Mouse (Mus musculus) c-Kit-positive CD71-negative TER-119-negative erythroid progenitor cells, embryonic 14.5 days (primary cell): Measurements from ENCODE around the gene Ccnt1.

Experiments
- DNase-seq: peaks from one replicate; pipeline ENCODE4 v3.0.0-alpha.2; 2013; ENCODE audit warnings: low read depth

Gene Ccnt1

DNA sequence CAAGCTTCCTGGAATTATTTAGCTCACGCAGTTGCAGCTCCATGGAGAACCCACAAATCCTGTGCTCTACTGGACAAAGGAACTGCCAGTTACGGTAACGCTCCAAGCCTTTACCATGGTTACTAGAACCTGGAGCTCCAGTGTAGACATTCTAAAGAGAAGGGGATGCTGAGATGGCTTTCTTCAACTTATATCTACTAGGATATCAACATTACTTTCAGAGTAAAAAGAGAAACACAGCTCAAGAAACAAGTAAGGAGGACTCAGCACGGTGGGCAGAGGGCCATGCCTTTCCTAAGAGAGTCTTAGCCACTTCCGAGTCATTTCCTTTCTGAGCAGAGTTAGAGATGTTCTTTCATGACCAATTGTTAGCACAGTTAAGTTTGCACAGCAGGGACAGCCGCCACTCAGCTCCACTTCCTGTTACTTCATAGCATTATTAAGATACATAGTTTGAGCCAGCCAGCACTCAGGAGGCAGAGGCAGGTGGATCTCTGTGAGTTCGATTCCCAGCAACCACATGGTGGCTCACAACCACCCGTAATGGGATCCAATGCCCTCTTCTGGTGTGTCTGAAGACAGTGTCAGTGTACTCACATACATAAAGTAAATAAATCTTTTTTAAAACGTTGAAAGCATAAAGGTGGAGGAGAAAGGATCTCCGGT is at the start of gene Ccnt1, which contains the start of gene 4930415O20Rik:
Gene Ccnt1 (minus strand): TSS at position 51 of the 666 bp plus-strand sequence.
Gene 4930415O20Rik (plus strand): TSS at position 132 of the 666 bp plus-strand sequence.
- no peak for DNase-seq

DNA sequence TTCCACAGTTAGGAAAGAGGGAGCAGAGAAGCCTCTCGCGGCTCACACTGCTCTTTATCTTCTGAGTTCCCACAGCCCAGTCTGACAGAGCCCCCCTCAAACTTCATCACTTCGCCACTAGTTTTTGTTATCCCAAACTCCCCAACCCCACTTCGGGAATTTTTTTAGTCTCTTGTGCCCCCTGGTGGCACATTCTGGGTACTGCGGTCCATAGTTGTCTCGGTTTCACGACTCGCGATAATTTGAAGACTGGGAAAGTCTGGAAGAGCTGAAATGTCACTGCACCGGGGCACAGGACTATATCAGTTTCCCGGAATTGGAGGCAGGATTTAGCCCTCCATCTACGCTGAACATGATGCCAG is 46.4 kb upstream of the Ccnt1 start:
- DNase-seq = peak; percentile 56

- no peak for DNase-seq
Observed at GRCm38 (mm10) chr15:98616362-98617175, 45.8 kb upstream of the Ccnt1 start.

- no peak for DNase-seq
Observed at GRCm38 (mm10) chr15:98615751-98616150, 45.0 kb upstream of the Ccnt1 start.

DNA sequence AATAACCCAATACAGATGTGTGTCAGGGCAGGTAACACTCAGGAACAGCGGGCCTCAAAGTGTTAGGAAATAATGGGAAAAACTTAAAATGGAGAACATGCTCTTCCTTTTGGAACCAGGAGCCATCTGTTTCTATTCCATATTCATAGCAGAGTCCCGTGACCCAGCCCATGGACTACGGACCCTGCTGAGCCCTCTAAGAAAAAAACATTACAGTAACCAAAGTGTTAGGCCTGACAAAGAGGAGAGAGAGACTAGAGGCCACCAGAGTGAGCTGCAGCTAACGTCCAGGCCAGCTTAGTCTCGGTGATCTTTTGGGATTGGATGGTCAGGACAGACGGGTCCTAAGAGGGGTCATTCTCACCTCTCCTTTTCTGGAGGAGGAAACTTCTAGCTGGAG is 44.2 kb upstream of the Ccnt1 start:
- no peak for DNase-seq

GRCm38 (mm10) chr15:98614551-98614950 is 43.8 kb upstream of the Ccnt1 start:
- no peak for DNase-seq

GRCm38 (mm10) chr15:98612229-98612628 is 41.5 kb upstream of the Ccnt1 start:
- DNase-seq = no peak

- DNase-seq = no peak
Observed at GRCm38 (mm10) chr15:98610131-98610633, 39.5 kb upstream of the Ccnt1 start.

- no peak for DNase-seq
Observed at GRCm38 (mm10) chr15:98609331-98610130, 38.8 kb upstream of the Ccnt1 start, which contains the start of gene Adcy6. Gene Adcy6, minus strand, starts transcription at chr15:98610076.

DNA sequence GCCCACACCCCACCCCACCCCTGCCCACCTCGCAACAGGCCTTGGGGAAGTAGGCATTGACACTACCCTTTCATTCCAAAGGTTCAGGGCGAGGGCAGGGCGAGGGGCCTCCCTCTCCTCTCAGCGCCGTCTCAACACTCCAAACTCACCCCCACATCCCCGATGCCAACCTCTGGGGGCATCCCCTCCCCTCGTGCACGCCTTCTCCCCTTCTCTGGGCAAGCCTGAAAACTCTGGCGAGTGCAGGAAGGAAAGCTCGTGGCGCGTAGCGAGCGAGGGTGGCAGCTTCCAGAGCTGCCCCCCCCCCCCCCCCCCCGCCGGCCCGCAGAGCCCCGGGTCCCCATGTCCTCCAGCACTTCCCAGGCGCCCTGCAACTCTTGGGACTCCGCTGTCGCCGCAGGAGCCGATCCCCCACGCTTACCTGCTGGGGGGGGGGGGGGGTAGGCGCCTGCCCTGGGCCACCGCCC is 38.1 kb upstream of the Ccnt1 start:
- no peak for DNase-seq

GRCm38 (mm10) chr15:98608058-98608783 is 37.5 kb upstream of the Ccnt1 start:
- no peak for DNase-seq

DNA sequence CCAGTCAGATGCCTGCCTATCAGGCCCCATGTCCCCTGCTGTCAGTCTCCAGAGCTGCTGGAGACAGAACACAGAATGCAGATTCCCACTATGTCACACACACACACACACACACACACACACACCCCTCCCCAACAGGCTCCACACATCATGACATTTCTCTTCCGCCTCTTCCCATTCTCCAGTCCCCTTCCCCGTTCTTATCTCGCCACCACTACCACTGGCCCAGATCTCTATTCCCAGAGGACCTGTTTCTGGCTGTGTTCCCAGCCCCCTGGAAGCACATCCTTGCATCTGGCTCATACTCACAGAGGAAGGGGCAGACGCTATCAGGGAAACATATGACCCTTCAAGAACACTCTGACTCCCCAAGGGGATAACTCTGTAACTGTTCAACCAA is 36.8 kb upstream of the Ccnt1 start:
- DNase-seq = no peak

GRCm38 (mm10) chr15:98606739-98607138 is 36.0 kb upstream of the Ccnt1 start:
- no peak for DNase-seq

DNA sequence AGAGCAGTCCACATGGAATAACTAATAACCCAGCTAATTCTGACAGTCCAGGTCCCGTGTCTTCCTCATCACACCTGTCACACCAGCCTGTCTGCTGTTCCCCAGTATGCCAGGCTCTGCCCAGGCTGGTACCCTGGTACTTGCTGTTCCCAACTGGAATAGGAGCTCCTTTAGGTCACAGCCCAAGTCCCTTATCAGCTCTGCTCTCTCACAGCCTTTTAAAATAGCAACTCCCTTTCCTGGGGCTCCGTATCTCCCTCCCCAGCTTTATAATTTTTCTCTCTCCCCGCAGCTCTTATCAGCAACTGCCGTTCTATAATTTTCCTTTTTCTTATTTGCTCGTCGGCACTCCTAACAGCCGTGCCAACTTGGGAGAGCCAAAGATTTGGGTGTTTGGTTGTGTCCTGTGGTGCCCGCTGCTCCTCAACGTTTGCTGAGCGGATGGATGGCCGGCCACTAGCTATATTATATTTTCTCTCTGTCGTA is 35.4 kb upstream of the Ccnt1 start:
- no peak for DNase-seq

GRCm38 (mm10) chr15:98604041-98604575 is 33.4 kb upstream of the Ccnt1 start:
- DNase-seq = no peak

- no peak for DNase-seq
Observed at GRCm38 (mm10) chr15:98602921-98603458, 32.3 kb upstream of the Ccnt1 start.

DNA sequence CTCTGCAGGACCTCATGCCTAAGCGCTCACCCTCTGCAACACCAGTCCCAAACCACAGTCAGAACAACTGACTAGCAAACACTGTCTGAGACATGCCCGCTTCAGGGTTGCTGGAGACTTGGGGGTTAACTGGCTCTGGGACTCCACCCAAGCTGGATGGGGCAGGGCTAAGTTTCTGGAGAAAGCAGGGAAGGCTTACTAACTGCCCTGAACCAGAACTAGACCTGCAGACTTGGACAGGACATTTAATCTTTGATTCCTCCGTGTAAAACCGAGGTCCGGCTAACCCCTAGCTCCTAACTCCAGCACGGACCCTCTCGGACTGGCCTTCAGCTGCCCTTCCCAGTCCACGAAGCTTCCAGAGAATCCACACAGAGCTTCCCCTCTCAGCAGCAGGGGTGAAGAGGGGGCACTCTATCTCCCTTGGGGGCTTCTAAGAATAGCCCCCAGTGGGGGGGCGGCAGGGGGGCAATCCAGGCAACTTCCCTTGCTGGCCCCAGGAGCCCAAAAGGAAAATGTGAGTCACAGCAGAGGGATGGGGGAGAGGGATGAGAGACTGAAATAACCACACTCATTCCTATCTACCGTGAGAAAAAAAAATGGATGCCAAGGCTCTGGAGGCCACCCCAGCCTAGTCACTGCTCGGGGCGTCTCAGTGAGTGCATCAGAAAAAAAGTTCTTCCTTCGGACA is 31.6 kb upstream of the Ccnt1 start:
- DNase-seq = no peak

GRCm38 (mm10) chr15:98601832-98602190 is 31.1 kb upstream of the Ccnt1 start:
- no peak for DNase-seq

- no peak for DNase-seq
Observed at GRCm38 (mm10) chr15:98600036-98600709, 29.4 kb upstream of the Ccnt1 start.

DNA sequence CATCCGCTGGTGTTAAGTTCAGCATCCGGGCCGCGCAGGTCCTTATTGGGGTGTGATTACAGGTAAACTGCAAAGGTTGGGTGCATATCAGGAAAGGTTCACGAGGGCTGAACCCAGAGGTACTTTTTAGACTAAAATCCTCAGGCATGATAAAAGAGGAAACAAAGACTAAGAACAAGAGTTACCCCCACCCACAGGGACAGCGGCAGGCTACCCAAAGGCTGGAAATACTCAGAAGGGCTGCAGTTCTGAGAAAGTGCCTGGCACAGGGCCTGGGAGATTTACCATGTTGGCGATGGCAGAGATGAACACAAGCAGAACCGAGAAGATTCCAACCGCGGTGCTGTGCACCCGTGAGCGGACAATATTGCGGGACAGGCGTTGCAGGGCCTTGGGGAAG is 25.9 kb upstream of the Ccnt1 start:
- no peak for DNase-seq
